Mouse (Mus musculus): Measurements from ENCODE around the gene Rhbdd2. TPM values are rescaled to one million over a fixed set of nuclear protein-coding genes. Genes with fewer than 3 reads are reported as not detected.

Gene Rhbdd2
- total RNA-seq, 4 experiments from 2014 or later, result 20.8 to 23.0 (median 22.1) TPM

GRCm38 (mm10) chr5:135680967-135681545, 48.6 kb downstream of the Rhbdd2 start:
- DNase-seq (ENCODE audit: low spot score), result no peak

DNA sequence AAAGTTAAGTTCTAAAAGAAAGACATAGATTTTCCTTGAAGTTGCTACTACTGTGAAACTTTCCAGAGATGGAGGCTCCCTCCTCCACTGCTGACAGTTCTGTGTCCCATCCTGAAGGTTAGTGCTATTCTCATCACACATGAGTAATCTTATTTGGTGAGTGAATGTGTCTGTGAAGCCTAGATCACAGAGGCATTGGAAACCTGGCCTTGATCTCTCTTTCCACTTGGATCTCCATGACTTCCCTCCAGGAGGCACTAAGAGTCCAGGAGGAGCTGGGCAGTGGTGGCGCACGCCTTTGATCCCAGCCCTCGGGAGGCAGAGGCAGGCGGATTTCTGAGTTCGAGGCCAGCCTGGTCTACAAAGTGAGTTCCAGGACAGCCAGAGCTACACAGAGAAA, 49.6 kb downstream of the Rhbdd2 start:
- no peak for DNase-seq (ENCODE audit: low spot score)

DNA sequence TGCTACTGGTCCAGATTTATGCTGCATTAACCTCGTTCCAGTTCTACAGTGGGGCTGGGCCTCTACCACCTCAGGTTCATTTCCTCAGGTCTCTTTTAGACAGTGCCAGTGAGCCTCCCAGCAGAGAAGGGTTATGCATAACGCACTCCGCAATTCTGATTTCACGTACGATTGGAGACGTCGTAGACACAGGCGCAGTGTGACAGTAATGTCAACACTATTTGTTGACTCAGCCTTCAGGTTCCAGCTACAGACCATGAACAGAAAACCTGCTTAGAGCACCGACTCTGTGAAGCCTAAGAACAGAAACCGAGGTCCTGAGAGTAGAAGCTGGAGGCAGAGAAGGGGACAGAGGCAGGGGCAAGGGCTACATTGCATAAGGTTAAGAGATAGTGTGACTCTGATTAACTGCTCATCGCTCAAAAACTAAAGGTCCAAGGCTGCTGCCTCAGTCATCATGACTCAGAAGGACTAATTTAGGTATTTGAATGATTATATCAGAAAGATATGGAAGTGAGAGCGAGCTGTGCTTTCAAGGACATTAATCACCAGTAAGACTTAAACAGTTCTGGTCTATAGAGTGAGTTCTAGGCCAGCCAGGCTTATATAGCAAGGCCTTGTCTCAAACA, 50.6 kb downstream of the Rhbdd2 start:
- no peak for DNase-seq (ENCODE audit: low spot score)

DNA sequence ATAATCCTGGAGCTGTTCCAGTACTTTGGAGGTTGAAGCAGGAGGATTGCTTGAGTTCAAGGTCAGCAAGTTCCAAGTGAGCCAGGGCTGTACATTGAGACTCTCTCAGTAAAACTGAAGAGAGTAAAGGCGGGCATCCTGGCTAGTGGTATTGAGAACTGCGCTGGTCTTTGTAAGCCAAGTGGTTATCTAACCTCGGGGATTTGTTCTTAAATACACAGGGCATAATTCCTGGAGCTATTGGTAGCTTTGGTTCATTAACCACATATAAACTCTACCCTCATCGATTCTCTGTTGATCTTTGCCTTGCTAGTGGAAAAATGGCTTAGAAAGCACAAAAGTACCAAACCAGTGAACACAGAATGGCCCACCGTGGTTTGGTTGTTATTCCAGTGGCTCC, 58.0 kb downstream of the Rhbdd2 start:
- DNase-seq (ENCODE audit: low spot score), result no peak

DNA sequence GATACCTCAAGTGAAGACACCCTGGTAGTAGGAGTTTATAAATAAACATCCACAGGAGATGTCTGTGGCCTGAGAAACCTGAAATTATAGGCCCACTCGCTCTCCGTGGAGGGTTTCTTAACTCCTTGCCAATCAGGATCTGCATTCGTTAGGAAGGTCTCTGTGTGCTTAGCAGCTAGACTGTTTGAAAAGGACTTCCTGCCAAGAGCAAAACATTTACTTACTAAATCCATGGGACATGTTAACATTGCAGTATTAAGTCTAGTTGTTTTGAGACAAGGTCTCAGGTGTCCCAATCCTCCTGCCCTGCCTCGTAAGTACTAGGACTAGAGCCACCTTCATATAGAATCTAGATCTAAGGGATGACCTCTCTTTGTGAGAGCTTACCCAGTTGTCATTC, 58.8 kb downstream of the Rhbdd2 start:
- no peak for DNase-seq (ENCODE audit: low spot score)

GRCm38 (mm10) chr5:135693281-135693853, 60.9 kb downstream of the Rhbdd2 start:
- no peak for DNase-seq (ENCODE audit: low spot score)

DNA sequence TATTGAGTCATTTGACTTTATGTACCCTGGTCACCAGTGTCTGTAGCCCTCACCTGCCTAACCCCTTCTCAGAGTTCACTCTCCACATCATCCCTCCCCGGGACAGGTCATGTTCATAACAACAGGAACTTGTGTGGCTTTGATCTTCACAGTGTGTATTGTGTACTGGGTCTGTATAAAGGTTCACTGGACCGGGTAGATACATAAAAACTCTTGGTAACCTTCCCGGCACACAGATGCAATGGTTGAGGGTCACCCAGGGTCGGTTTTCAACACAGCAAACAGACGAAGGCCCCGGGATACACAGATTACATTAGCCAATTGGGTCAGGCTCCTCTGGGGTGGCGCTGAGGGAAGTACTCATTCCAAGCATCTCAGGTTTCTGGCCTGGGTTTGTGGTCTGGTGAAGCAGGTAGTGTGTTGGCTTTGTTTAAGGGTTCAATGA, 62.9 kb downstream of the Rhbdd2 start:
- DNase-seq (ENCODE audit: low spot score), result no peak

Other genes with a start within 250 kb of the Rhbdd2 start
- 10 to 100 TPM in 3 of 4 experiments, 1 to 10 TPM in 1; 9.4 to 11.7 (median 10.8) TPM for gene Pom121, start 238.1 kb upstream of the Rhbdd2 start, total RNA-seq (2022)
- 10 to 100 TPM; 24.6 to 30.4 (median 27.9) TPM for gene Hip1, start 87.5 kb upstream of the Rhbdd2 start, total RNA-seq (2022)
- gene Ccl26, start 69.0 kb upstream of the Rhbdd2 start, total RNA-seq (2022), result not detected
- 1 to 10 TPM; 1.1 to 2.6 (median 1.9) TPM for gene Ccl24, start 59.6 kb upstream of the Rhbdd2 start, total RNA-seq (2022)
- gene Por, start 37.4 kb downstream of the Rhbdd2 start, total RNA-seq (2022), result 10 to 100 TPM; 71.5 to 84.8 (median 75.1) TPM
- 10 to 100 TPM; 14.9 to 19.0 (median 16.7) TPM for gene Tmem120a, start 111.8 kb downstream of the Rhbdd2 start, total RNA-seq (2022)
- gene Styxl1, start 145.8 kb downstream of the Rhbdd2 start, total RNA-seq (2022), result not detected
- 1,000 to 10,000 TPM; 1,906 to 1,974 (median 1,950) TPM for gene Mdh2, start 145.9 kb downstream of the Rhbdd2 start, total RNA-seq (2022)
- not detected for gene Srrm3, start 174.3 kb downstream of the Rhbdd2 start, total RNA-seq (2022)

All from heart, adult 8-10 months (tissue).